Mouse (Mus musculus) stomach, embryonic 16.5 days (tissue): ENCODE results near the gene Fam207a. TPM values are rescaled to one million over a fixed set of nuclear protein-coding genes. Genes with fewer than 3 reads are reported as not detected.

ENCODE experiments used
- ATAC-seq: fragments of 200-750 bp; cut with Nextera tagmentation; 2 replicates; pipeline ENCODE4 v1.8.0; 2017; ENCODE audit warnings: moderate number of reproducible peaks, moderate TSS enrichment; ENCODE audit not compliant: insufficient read depth, low FRiP score
- H3K27ac ChIP-seq: fragments of 300-500 bp; sonication (generic); 2 replicates; pipeline ENCODE4 v1.5.1; 2014; ENCODE audit warnings: low read length
- H3K27me3 ChIP-seq: fragments of 300-500 bp; sonication (generic); 2 replicates; pipeline ENCODE4 v1.6.1; 2014; ENCODE audit warnings: low read length, control low read depth, mixed read lengths; ENCODE audit not compliant: control insufficient read depth, insufficient read depth
- H3K36me3 ChIP-seq: fragments of 300-500 bp; sonication (generic); 2 replicates; pipeline ENCODE4 v1.6.1; 2014; ENCODE audit warnings: low read length; ENCODE audit not compliant: control insufficient read depth, insufficient read depth
- H3K4me1 ChIP-seq: fragments of 300-500 bp; sonication (generic); 2 replicates; pipeline ENCODE4 v1.6.1; 2014; ENCODE audit warnings: low read length, control low read depth, mixed read lengths; ENCODE audit not compliant: control insufficient read depth, insufficient read depth
- H3K4me2 ChIP-seq: fragments of 300-500 bp; sonication (generic); 2 replicates; pipeline ENCODE4 v1.6.1; 2014; ENCODE audit warnings: low read depth, low read length, mixed read lengths
- H3K4me3 ChIP-seq: fragments of 300-500 bp; sonication (generic); replicated peaks from 2 replicates; pipeline ENCODE4 v1.5.1; 2014; ENCODE audit warnings: mild to moderate bottlenecking, low read length
- H3K9ac ChIP-seq: fragments of 300-500 bp; sonication (generic); 2 replicates; pipeline ENCODE4 v1.6.1; 2014; ENCODE audit warnings: low read length
- H3K9me3 ChIP-seq: fragments of 300-500 bp; sonication (generic); replicated peaks from 2 replicates; pipeline ENCODE4 v1.6.1; 2016; ENCODE audit warnings: low read length, control low read depth; ENCODE audit not compliant: control insufficient read depth
- WGBS: fragments of 180-500 bp; shearing (Covaris S2); extraction: QIAGEN DNeasy Blood & Tissue Kit; methylation state at CpG from one replicate; pipeline ENCODE4 v1.1.7; 2014; 5-methylcytosine and 5-hydroxymethylcytosine counted together
- polyA plus RNA-seq: library from polyadenylated mRNA; unstranded; fragments of >200 nt; fragmentation: Nextera tagmentation; extraction: Ambion mirVana; gene quantifications from 2 replicates; pipeline ENCODE4 v1.2.1, GENCODE M21; 2015

Fam207a gene
- polyA plus RNA-seq, 1 experiment from 2014 or later = 31.0 TPM

DNA sequence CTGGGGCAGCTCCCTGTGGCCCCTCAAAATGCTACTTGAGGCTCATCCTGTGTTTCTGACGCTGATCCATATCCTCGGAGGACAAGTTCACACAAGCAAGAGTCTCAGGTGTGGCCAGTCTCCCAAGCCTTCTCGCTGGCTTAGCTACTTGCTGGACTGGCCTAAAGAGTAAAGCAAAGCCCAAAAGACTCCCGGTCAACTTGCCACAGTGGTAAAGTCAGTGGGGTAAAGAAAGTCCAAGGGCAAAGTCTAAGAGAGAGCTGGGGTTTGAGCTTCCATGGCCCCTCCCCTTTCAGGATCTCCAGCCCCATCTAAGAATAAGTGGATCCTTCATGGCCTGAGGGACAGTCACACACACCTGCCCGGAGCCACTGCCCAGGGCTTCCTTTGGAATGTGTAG, 36.6 kb upstream of the Fam207a start:
- ATAC-seq = no peak
- 73% methylated on average over 5 of the region's 5 CpGs for WGBS
- H3K27ac ChIP-seq = no peak overlapping the region
- H3K9me3 ChIP-seq = no peaks in the 10 kb centered on the region
- no peaks in the 10 kb centered on the region for H3K27me3 ChIP-seq
- no peak overlapping the region for H3K9ac ChIP-seq
- H3K4me2 ChIP-seq = no peak overlapping the region
- H3K4me3 ChIP-seq = no peak overlapping the region
- no peaks in the 10 kb centered on the region for H3K36me3 ChIP-seq
- peaks cover 2% of the 10 kb centered on the region; the same call in 1 of the 2 replicates for H3K4me1 ChIP-seq

DNA sequence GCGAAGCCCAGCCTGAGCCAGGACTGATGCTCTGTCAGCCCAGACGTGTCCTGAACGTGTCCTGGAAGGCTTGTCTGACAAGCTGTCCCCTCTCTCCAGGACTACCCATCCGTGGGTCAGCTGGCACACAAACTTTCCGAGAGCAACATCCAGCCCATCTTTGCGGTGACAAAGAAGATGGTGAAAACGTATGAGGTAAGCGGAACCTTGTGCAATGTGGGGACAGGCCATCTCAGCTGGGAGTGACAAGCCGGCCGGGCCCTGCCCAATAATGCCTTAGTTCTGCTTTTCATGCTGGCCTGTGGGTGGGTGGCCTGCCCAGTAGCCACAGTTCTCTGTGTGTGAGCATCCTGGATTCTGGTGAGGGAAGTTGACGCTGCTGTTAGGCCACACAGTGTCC, 35.3 kb upstream of the Fam207a start:
- 72% methylated on average over 11 of the region's 11 CpGs for WGBS
- Histone ChIP-seq H3K9me3 (no peaks in the 10 kb centered on the region), H3K9ac (no peak overlapping the region), H3K36me3 (no peaks in the 10 kb centered on the region), H3K4me2 (no peak overlapping the region), H3K4me3 (no peak overlapping the region), H3K4me1 (peaks cover 2% of the 10 kb centered on the region; the same call in 1 of the 2 replicates), H3K27me3 (no peaks in the 10 kb centered on the region), H3K27ac (0 out of 2 replicates have a peak overlapping the region, but pooled peaks have one; percentile 12)
- ATAC-seq = peak; percentile 27; the same call in 1 of the 2 replicates

DNA sequence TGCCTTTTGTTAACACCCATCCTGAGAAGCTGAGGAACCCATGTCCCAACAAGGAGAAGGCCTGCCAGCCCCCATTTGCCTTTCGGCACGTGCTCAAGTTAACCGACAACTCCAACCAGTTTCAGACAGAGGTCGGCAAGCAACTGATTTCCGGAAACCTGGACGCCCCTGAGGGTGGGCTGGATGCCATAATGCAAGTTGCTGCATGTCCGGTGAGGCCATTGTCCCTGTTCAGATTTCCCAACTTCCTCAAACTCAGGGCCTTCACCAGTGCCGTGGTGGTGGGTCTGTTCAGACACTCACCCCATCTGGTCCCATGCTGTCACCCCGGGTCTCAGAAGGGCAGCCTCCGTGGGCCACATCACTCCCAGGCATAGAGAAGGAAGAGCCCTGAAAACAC, 33.0 kb upstream of the Fam207a start:
- Histone ChIP-seq H3K36me3 (no peaks in the 10 kb centered on the region), H3K27ac (no peak overlapping the region), H3K27me3 (no peaks in the 10 kb centered on the region), H3K4me2 (no peak overlapping the region), H3K4me3 (no peak overlapping the region), H3K4me1 (peaks cover 2% of the 10 kb centered on the region; the same call in 1 of the 2 replicates), H3K9me3 (no peaks in the 10 kb centered on the region), H3K9ac (no peak overlapping the region)
- WGBS = 68% methylated on average over 10 of the region's 10 CpGs
- no peak for ATAC-seq

DNA sequence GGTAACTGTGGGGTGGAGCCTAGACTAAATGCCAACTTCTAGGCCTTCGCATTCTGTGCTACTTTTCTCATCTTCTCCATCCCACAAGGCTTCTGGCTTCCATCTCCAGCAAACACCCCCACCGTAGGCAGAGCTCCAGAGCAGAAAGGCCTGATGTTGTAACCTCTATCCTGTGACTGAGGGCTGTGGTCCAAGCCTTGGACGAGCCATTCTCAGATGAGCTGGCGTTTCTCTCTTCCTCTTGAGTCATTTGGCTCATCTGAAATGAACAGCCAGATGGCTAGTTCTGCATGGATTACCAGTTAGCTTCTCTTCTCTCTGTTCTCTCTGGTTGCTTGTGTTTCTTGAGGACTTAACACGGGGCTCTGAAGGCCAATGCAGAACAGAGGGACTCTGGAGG, 29.3 kb upstream of the Fam207a start:
- Histone ChIP-seq H3K4me2 (no peak overlapping the region), H3K4me1 (no peaks in the 10 kb centered on the region; the same call in 1 of the 2 replicates), H3K27ac (no peak overlapping the region), H3K9ac (no peak overlapping the region), H3K36me3 (no peaks in the 10 kb centered on the region), H3K9me3 (no peaks in the 10 kb centered on the region), H3K4me3 (no peak overlapping the region), H3K27me3 (no peaks in the 10 kb centered on the region)
- WGBS = 71% methylated on average over 5 of the region's 5 CpGs
- ATAC-seq = no peak

DNA sequence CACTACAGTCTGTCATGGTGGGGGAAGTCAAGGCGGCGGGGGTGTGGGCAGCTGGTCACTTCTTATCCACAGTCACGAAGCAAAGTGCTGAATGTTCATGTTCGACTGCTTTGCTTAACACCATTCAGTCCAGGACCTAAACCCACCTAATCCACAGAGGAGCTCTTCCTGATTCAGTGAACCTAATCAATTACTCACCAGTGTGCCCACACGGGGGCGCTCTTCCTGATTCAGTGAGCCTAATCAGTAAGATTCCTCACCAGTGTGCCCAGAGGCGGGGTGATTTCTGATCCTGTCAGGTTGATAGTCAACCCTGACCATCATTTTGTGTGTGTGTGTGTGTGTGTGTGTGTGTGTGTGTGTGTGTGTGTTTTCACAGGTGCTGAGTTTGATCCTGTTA, 27.6 kb upstream of the Fam207a start:
- 41% methylated on average over 7 of the region's 7 CpGs for WGBS
- H3K4me1 ChIP-seq = no peaks in the 10 kb centered on the region

DNA sequence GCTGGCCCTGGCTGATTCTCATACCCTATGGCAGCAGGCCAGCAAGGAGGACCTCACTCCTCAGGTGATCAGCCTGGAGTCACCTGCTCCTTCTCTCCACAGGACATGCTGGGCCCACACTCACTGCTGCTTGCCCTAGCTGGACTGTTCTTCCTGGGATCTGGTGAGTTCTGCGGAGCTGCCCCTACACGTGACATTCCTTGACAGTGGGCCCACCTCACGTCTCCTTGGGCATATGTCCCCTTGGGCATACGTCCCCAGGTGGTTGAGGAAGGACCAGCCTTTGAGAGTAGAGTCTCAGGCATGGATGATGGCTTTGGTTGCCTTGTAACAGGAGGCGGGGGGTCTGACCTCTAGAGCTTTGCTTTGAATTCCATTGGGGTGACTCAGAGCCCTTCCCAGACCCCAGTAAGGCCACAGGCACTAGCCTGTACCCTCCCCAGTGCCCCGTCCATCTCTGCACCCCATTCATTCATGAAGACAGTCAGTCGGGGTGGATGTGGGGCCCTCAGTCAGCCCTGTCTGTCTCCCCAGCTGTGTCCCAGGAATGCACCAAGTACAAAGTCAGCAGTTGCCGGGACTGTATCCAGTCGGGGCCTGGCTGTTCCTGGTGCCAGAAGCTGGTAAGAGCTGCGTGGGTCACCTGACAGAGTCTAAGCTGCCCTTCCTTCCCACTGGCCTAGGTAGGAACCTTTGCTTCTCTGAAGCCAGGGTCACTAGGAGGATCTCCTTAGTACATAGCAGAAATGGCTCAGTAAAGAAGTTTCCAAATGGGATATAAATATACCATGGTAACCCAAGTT, 26.5 kb upstream of the Fam207a start:
- Histone ChIP-seq H3K4me3 (no peak overlapping the region), H3K36me3 (no peaks in the 10 kb centered on the region), H3K27me3 (no peaks in the 10 kb centered on the region), H3K4me1 (no peaks in the 10 kb centered on the region), H3K9me3 (no peaks in the 10 kb centered on the region), H3K4me2 (no peak overlapping the region), H3K27ac (no peak overlapping the region), H3K9ac (no peak overlapping the region)
- 78% methylated on average over 10 of the region's 10 CpGs for WGBS
- ATAC-seq = peak; percentile 29; the same call in 1 of the 2 replicates

More for the DNA sequence above, 27.6 kb upstream of the Fam207a start:
- Histone ChIP-seq H3K36me3 (no peaks in the 10 kb centered on the region), H3K27me3 (no peaks in the 10 kb centered on the region), H3K27ac (no peak overlapping the region), H3K4me2 (no peak overlapping the region), H3K4me3 (no peak overlapping the region), H3K9me3 (no peaks in the 10 kb centered on the region), H3K9ac (no peak overlapping the region)
- no peak for ATAC-seq

DNA sequence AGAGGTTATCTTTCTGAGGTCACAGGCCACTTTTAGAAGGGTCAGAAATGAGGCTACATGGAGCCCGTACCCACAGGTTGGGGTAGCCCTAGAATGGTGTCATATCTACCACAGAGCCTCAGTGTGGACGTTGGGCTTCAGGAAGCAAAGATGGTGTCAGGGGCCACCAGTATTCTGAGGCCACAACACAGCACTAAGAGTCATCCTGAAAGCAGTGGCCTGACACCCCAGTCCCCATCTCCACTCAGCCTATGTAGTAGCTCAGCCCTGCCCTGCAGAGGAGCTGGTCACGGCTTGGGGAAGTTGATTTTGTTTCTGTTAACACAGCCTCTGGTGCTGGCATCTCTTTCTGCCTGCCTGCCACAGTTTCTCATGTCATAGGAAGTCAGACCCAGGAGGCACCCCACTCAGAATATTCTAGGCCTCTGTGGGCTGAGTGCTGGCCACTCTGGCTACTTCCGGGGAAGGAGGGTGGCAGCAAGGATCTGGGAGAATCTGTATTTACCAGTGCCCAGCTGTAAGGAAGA, 25.1 kb upstream of the Fam207a start:
- Histone ChIP-seq H3K4me1 (no peaks in the 10 kb centered on the region), H3K9me3 (no peaks in the 10 kb centered on the region), H3K4me2 (no peak overlapping the region), H3K9ac (no peak overlapping the region), H3K27ac (no peak overlapping the region), H3K36me3 (no peaks in the 10 kb centered on the region), H3K4me3 (no peak overlapping the region), H3K27me3 (no peaks in the 10 kb centered on the region)
- WGBS = 70% methylated on average over 4 of the region's 4 CpGs
- ATAC-seq = no peak

DNA sequence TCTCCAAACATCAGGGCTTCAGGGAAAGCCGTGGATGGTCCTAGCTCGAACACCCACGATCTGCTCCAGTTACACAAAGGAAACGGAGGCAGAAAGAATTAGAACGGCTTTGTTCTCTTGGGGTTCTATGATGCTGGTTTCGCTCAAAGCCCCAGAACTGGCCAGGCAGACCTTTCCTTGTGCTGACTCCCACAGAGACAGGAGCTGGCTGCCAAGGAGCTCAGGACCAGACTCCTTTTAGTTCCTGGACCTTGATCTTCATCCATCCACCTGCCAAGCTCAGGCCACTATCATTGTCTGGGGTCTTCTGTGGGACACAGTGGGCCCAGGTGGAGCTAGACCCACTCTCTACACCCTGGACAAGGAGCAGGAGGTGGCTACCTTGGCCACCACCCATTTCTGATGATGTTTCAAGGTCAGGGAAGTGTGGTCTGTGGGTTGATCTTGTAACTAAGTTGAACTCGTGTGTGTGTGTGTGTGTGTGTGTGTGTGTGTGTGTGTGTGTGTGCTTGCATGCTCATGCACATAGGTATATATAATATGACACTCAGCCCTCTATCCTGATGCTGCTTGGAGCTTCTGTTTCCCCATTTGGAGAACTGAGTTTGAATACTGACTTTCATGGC, 23.8 kb upstream of the Fam207a start:
- H3K4me2 ChIP-seq = no peak overlapping the region
- no peaks in the 10 kb centered on the region for H3K27me3 ChIP-seq
- no peaks in the 10 kb centered on the region for H3K36me3 ChIP-seq
- WGBS = 83% methylated on average over 7 of the region's 7 CpGs
- H3K4me3 ChIP-seq = no peak overlapping the region
- no peaks in the 10 kb centered on the region for H3K4me1 ChIP-seq
- ATAC-seq = no peak
- H3K9me3 ChIP-seq = no peaks in the 10 kb centered on the region
- H3K9ac ChIP-seq = no peak overlapping the region
- no peak overlapping the region for H3K27ac ChIP-seq
